Mouse (Mus musculus): ENCODE data around the gene Fblim1. TPM values are rescaled to one million over a fixed set of nuclear protein-coding genes. Genes with fewer than 3 reads are reported as not detected.

Gene Fblim1
- total RNA-seq, 1 experiment from 2014 or later, result 12.7 TPM

DNA sequence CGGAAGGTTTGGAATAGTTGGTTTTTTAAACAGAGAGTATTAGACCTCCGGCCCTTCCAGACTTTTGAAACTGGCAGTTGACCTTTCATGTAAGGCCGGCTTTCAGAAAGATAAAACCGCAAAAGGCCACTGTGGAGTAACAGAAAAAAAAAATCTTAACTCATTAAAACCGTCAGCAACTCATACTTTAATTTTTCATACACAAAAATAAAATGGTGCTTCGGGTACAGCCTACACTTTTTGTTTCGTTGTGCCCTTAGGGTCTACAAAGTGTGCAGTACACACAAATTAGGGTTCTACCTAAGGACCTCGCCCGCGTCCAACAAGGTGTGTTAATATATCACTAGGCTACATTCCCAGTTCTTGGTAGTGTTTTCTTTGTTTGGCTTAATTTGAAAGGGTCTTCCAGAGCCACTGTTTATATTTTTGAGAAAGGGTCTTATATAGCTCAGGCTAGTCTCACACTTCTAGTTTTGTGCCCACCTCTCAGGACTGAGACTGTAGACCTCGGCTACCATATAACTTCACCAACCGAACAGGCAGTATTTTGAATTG, 66.6 kb downstream of the Fblim1 start:
- DNase-seq, result no peak

DNA sequence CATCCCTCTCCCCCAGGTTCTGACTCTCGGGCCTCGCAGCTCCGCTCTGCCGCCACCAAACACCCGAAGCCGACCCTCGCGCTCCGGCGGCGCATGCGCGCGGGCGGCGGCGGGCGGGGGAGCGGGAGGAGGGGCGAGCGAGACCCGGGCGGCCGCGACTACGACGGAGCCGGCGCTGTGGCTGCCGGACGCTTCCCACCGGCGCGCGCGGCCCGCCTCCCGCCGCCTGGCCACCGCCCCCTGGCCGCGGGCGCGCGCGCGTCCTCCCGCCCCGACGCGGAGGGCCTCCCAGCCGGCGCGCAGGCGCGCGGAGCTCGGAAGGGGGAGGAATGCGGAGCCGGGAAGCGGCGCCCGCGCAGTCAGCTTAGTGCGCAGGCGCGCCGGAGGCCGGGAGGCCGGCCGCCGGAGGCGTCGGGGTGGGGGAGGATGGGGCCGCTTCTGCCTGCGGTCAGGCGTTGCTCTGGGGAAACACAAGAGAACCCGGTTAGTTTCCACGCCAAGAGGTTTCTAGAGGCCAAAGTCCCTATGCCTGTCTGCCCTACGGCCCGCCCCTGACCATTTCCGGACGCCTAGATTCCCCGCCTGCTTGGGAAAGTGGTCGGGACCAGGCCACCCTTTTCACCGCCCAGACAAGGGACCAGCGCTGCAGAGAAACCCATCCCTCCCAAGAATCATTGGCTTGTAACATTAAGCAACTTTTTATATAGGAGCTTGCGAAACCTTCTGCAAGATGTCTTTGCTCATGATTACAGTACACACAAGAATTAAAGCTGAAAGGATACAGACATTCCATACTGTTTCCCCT, 67.3 kb downstream of the Fblim1 start, which contains the start of gene Spen:
Gene Spen, minus strand, starts transcription at position 190 of the 805 bp plus-strand sequence.
- peak; percentile 96 for DNase-seq

DNA sequence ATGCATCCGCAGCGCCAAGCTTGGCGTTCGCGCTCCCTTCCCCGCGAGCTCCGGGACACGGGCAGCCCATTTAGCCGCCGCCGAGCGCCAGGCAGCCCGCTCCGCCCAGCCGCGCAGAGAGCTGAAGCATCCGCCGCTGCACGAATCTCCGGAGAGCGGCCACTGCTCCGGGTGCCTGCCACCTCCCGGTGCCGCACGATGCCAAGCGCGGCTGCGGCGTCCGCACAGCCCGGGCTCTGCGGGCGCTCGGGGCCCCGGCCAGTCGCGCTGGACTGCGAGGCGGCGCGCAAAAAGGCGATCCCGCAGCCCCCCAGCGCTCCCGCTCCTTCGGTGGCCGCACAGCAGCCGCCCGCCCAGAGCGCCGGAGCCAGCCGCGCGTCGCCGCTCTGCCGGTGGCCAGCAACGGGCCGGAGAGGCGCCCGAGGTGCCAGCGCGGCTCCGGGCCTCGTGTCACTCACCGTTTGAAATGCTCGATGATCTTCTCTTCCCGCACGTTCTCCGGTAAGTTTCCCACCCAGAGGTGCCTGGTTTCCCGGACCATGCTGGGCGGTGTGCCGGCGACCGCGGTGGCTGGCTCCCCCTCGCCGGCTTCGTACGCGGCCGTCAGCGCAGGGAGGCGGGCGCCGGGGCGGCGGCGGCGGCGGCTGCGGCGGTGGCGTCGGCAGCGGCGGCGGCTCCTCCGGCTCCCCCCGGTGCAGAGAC, 68.0 kb downstream of the Fblim1 start:
- peak; percentile 53 for DNase-seq

DNA sequence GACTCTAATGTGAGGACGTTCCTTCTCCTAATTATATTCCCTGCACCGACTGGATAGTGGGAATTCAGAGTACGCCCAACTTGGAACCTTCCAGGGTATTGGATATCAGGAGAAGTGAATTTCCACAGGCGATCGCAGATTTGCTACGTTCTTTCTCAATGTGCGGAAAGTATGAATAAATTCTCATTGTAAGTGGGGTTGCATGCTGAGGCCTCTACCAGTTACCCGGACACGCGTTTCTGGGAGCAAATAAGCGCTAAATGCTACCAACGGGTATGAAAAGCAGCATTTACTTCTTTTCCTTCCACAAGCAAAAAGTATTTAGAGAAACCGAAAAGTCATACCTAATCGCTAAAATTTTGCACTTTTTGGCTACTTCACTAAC, 68.7 kb downstream of the Fblim1 start:
- no peak for DNase-seq

DNA sequence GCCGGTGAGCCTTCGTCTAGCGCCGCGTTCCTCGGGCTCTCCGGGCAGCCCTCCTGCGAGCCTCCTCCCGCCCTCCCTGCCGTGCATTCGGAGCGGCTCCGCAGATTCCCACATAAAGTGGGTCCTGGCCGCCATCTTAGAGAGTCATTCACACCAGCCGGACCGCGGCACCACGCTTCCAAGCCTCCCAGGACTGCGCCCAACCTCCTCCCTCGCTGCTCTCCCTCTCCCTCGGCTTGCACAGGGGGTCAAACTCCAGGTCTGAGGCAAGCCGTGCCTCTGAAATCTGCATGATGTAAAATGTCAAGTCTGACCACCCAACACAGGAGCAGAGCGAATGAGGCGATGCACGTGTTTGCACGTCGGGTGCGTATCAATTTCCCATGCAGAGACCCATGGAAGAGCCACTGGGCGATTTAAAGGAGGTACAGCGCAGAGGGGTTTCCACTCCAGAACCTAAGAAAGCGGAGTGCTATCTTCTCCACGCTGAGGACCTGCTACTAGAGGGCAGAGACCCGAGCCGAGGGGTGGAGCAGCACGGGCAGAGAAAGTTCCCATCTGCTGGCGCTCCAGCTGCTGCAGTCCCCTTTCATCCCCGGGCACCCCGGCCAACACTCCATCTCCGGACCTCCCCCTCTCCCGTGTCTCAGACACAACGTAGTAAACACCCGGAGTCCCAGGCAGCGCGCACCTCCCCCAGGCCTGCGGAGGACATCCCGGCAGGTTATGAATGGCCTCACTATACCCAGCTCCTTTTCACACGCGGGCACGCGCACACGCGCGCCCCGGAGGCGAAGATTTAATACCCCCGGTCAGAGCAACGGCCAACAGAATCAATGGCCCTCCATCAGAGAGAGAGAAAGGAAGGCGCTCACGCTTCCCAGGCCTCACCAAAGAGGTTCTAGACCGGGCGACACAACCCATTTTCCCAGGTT, 69.3 kb downstream of the Fblim1 start:
- peak; percentile 67 for DNase-seq

DNA sequence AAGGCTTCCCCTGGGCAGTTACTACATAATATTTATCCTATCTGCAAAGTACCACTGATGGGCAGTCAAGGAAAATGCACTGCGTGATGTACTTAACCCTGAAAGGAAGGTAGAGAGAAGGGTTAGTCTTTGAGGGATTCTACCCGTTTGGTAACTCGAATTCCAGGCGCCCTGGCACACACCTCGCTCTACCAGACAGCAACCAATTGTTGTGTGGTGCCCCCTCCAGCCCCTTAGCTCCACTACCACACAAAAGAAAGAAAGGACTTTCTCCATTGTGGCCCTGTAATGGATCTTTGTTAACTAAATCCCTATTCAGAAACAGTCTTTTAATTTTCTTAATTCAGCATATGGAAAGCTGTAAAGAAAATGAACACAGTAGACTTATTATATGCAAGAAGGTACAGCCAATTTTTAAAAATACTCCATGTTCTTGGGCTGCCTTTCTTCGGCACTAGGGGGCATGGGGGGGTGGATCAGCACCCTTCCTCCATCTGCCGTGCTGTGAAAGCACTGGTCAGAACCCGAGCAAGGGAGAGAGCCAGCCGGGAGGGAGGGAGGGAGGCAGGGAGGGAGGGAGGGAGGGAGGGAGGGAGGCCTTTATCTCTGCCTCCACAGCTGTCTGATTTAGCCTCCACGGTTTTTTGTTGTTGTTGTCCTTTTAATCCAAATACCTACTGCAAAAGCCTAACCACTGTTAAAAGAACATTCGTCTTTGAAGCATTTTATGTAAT, 70.8 kb downstream of the Fblim1 start:
- DNase-seq, result peak; percentile 47

DNA sequence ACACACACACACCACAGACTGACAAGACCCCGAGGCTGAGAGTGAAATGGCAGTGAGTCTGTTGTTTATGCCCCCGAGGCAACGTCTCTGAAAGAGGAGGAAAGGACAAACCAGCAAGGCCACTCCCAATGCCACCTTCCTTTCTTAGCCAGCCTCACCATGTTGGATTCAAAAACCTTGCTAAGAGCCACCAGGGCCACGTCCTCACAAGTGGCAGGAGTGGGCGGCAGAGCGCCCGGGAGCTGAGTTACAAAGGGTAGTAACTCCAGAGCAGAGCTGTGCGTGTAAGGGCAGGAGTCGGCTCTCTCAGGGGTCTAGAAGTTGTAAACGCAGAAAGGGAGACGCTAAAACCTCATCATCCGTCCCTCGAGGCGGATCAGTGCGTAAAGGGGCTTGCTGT, 74.9 kb downstream of the Fblim1 start:
- no peak for DNase-seq

DNA sequence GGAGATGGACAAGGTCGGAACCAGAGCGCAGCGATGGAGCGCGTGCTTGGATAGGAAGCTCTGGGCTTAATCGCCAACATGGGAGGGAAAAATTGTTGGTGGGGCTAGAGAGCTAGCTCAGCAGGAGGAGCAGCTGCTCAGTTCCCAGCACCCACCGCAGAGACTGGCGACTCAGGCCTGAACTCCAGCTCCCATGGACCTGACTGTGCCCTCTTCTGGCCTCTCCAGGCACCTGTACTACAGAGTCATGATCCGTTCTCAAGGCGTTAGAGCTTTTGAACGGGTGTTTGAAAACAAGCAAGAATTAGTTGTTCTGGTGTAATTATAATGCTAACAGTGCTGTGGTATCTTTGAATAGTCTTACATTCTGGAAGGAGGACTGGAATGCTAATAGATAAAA, 77.0 kb downstream of the Fblim1 start:
- DNase-seq, result no peak

DNA sequence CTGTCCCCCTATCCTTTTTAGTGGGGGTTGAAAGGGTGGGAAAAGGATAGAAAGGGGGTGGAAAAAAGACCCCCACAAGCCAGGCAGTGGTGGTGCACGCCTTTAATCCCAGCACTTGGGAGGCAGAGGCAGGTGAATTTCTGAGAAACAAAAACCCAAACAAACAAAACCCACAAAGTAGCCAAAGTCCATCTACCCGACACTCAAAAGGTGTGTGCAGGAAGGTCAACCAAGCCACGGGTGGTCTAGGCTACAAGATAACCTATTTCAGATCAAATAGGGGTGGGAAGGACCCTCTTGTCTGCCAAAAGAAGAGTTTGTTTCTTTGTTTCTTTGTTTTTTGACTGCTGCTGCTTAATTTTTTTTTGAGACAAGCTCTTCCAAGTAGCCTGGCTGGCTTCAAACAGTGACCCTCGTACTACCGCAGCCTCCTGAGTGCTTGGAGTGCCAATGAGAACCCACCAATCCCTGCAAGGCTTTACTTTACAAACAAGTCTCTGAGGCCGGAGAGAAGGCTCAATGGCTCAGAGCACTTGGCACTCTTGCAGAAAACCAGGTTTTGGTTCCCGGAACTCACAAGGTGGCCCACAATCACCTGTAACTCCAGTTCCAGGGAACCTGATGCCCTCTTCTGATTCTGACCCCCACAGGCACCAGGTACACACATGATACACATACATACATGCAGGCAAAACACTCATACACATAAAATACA, 78.8 kb downstream of the Fblim1 start:
- no peak for DNase-seq

Other genes with a start within 250 kb of the Fblim1 start
- 1.8 and 2.1 TPM in 2 replicates for gene Fam131c, start 237.9 kb downstream of the Fblim1 start, total RNA-seq (2021)
- not detected in 2 replicates for gene Clcnka, start 207.4 kb downstream of the Fblim1 start, total RNA-seq (2021)
- not detected in 2 replicates for gene Clcnkb, start 190.1 kb downstream of the Fblim1 start, total RNA-seq (2021)
- gene Hspb7, start 185.3 kb downstream of the Fblim1 start, total RNA-seq (2021), result 0.33 TPM in 1 of 2 replicates, not detected in the other
- not detected in 2 replicates for gene Srarp, start 170.0 kb downstream of the Fblim1 start, total RNA-seq (2021)
- gene Zbtb17, start 161.4 kb downstream of the Fblim1 start, total RNA-seq (2021), result 18.6 and 19.6 TPM in 2 replicates
- gene Spen, start 67.5 kb downstream of the Fblim1 start, total RNA-seq (2021), result 70.0 and 79.4 TPM in 2 replicates
- gene Tmem82, start 12.5 kb upstream of the Fblim1 start, total RNA-seq (2021), result 0.64 and 2.0 TPM in 2 replicates
- gene Slc25a34, start 17.7 kb upstream of the Fblim1 start, total RNA-seq (2021), result 2.7 TPM in 2 replicates
- gene Plekhm2, start 58.8 kb upstream of the Fblim1 start, total RNA-seq (2021), result 54.7 and 61.0 TPM in 2 replicates
- 18.5 TPM in 1 of 2 replicates, not detected in the other for gene Rsc1a1, start 79.5 kb upstream of the Fblim1 start, total RNA-seq (2021)
- 62.1 and 70.8 TPM in 2 replicates for gene Ddi2, start 117.3 kb upstream of the Fblim1 start, total RNA-seq (2021)
- 45.1 and 50.4 TPM in 2 replicates for gene Agmat, start 140.6 kb upstream of the Fblim1 start, total RNA-seq (2021)
- 25.3 and 32.2 TPM in 2 replicates for gene Dnajc16, start 184.8 kb upstream of the Fblim1 start, total RNA-seq (2021)
- gene Casp9, start 187.5 kb upstream of the Fblim1 start, total RNA-seq (2021), result 21.3 and 32.3 TPM in 2 replicates
- gene Cela2a, start 220.1 kb upstream of the Fblim1 start, total RNA-seq (2021), result 0.52 TPM in 1 of 2 replicates, not detected in the other
- gene Ctrc, start 240.3 kb upstream of the Fblim1 start, total RNA-seq (2021), result not detected in 2 replicates

Data from adrenal gland, postnatal 25 days (tissue).